Mouse (Mus musculus) MEL (cell line): ENCODE measurements around the gene Chchd4. TPM values are rescaled to one million over a fixed set of nuclear protein-coding genes. Genes with fewer than 3 reads are reported as not detected.
A peak's percentile ranks its signal among the peaks of the same experiment; 100 is the strongest.

Experiments used
- DNase-seq: peaks from one replicate; pipeline ENCODE4 v3.0.0; 2011; ENCODE audit warnings: low read depth, low spot score
- H3K27ac ChIP-seq: 2 replicates; pipeline ENCODE4 v1.5.1; 2012; ENCODE audit warnings: low read depth, mild to moderate bottlenecking, control low read depth, low read length, moderate library complexity; ENCODE audit not compliant: control insufficient read depth
- H3K27me3 ChIP-seq, 2 experiments: fragments of 150-350 bp in 1 of 2; sonication (generic) in 1 of 2; 2 replicates each; pipeline ENCODE4 v1.6.1; 2012; ENCODE audit warnings: low read length in 2 of 2, mild to moderate bottlenecking in 2 of 2, improper control_type of control experiment in 1 of 2, moderate library complexity in 1 of 2; ENCODE audit not compliant: insufficient read depth in 2 of 2, control insufficient read depth in 1 of 2
- H3K36me3 ChIP-seq, 2 experiments: 2 replicates each; pipeline ENCODE4 v1.6.1; 2012 to 2014; ENCODE audit warnings: low read length in 2 of 2, improper control_type of control experiment in 1 of 2, inconsistent platforms in 1 of 2, mild to moderate bottlenecking in 1 of 2; ENCODE audit not compliant: insufficient read depth in 2 of 2, control insufficient read depth in 1 of 2
- H3K4me1 ChIP-seq, 2 experiments: fragments of 150-350 bp in 1 of 2; sonication (generic) in 1 of 2; 2 replicates each; pipeline ENCODE4 v1.6.1; 2012; ENCODE audit warnings: low read length in 2 of 2, improper control_type of control experiment in 1 of 2, mild to moderate bottlenecking in 1 of 2; ENCODE audit not compliant: insufficient read depth in 2 of 2, control insufficient read depth in 1 of 2
- H3K4me3 ChIP-seq, 2 experiments: fragments of 150-350 bp in 1 of 2; sonication (generic) in 1 of 2; 2 replicates each; pipeline ENCODE4 v1.5.1; 2012; ENCODE audit warnings: low read depth in 2 of 2, low read length in 2 of 2, mild to moderate bottlenecking in 2 of 2, moderate library complexity in 2 of 2, control low read depth in 1 of 2, improper control_type of control experiment in 1 of 2; ENCODE audit not compliant: control insufficient read depth in 1 of 2, insufficient read depth in 1 of 2
- H3K79me2 ChIP-seq: 2 replicates; pipeline ENCODE4 v1.6.1; 2012; ENCODE audit warnings: mild to moderate bottlenecking, low read length, moderate library complexity; ENCODE audit not compliant: control insufficient read depth, poor library complexity, insufficient read depth
- H3K9ac ChIP-seq: 2 replicates; pipeline ENCODE4 v1.6.1; 2012; ENCODE audit warnings: low read depth, mild to moderate bottlenecking, control low read depth, low read length, moderate library complexity; ENCODE audit not compliant: control insufficient read depth, poor library complexity, severe bottlenecking
- H3K9me3 ChIP-seq: fragments of 150-350 bp; sonication (generic); replicated peaks from 2 replicates; pipeline ENCODE4 v1.6.1; 2012; ENCODE audit warnings: mild to moderate bottlenecking, low read length, improper control_type of control experiment, moderate library complexity; ENCODE audit not compliant: insufficient read depth
- CHD1 ChIP-seq: IDR thresholded peaks from 2 replicates; pipeline ENCODE4 v1.6.1; 2012; ENCODE audit warnings: low read depth, mild to moderate bottlenecking, inconsistent platforms, low read length, improper control_type of control experiment
- CHD2 ChIP-seq: IDR thresholded peaks from 2 replicates; pipeline ENCODE4 v1.6.1; 2011; ENCODE audit warnings: low read length, improper control_type of control experiment
- CTCF ChIP-seq, 3 experiments: IDR thresholded peaks in 2 of 3; conservative IDR thresholded peaks in 1 of 3; 2 replicates each; pipeline ENCODE4 v1.5.1; 2011 to 2012; ENCODE audit warnings: low read length in 3 of 3, low read depth in 2 of 3, mild to moderate bottlenecking in 2 of 3, improper control_type of control experiment in 1 of 3, inconsistent platforms in 1 of 3, mixed read lengths in 1 of 3, moderate library complexity in 1 of 3; ENCODE audit not compliant: control insufficient read depth in 1 of 3, insufficient read depth in 1 of 3, poor library complexity in 1 of 3, severe bottlenecking in 1 of 3
- ELF1 ChIP-seq: IDR thresholded peaks from 2 replicates; pipeline ENCODE4 v1.6.1; 2014; ENCODE audit warnings: low read depth, mild to moderate bottlenecking, inconsistent platforms, low read length, improper control_type of control experiment, moderate library complexity
- GABPA ChIP-seq: IDR thresholded peaks from 2 replicates; pipeline ENCODE4 v1.6.1; 2012; ENCODE audit warnings: low read depth, mild to moderate bottlenecking, inconsistent platforms, low read length, improper control_type of control experiment, moderate library complexity
- GATA1 ChIP-seq: IDR thresholded peaks from 2 replicates; pipeline ENCODE4 v1.6.1; 2011; ENCODE audit warnings: low read depth, low read length, improper control_type of control experiment
- HCFC1 ChIP-seq: IDR thresholded peaks from 2 replicates; pipeline ENCODE4 v1.6.1; 2012; ENCODE audit warnings: low read depth, mild to moderate bottlenecking, inconsistent platforms, low read length, improper control_type of control experiment, moderate library complexity
- JUND ChIP-seq: IDR thresholded peaks from 2 replicates; pipeline ENCODE4 v1.6.1; 2011; ENCODE audit warnings: low read depth, mild to moderate bottlenecking, improper control_type of control experiment, low read length
- KAT2A ChIP-seq: conservative IDR thresholded peaks from 2 replicates; pipeline ENCODE4 v1.6.1; 2012; ENCODE audit warnings: low read depth, low read length, improper control_type of control experiment, inconsistent platforms
- MAFK ChIP-seq: IDR thresholded peaks from 2 replicates; pipeline ENCODE4 v1.6.1; 2011; ENCODE audit warnings: low read depth, mild to moderate bottlenecking, low read length, improper control_type of control experiment, borderline replicate concordance
- MAZ ChIP-seq: IDR thresholded peaks from 2 replicates; pipeline ENCODE4 v1.6.1; 2012; ENCODE audit warnings: low read depth, mild to moderate bottlenecking, inconsistent platforms, low read length, improper control_type of control experiment
- MYB ChIP-seq: IDR thresholded peaks from 2 replicates; pipeline ENCODE4 v1.6.1; 2011; ENCODE audit warnings: mild to moderate bottlenecking, low read depth, low read length, improper control_type of control experiment
- MYC ChIP-seq: IDR thresholded peaks from 2 replicates; pipeline ENCODE4 v1.6.1; 2011; ENCODE audit warnings: low read depth, mild to moderate bottlenecking, low read length, improper control_type of control experiment, moderate library complexity
- NELFE ChIP-seq: IDR thresholded peaks from 2 replicates; pipeline ENCODE4 v1.6.1; 2011; ENCODE audit warnings: low read depth, low read length, improper control_type of control experiment
- NRF1 ChIP-seq: IDR thresholded peaks from 2 replicates; pipeline ENCODE4 v1.6.1; 2014; ENCODE audit warnings: low read depth, mild to moderate bottlenecking, inconsistent platforms, low read length, improper control_type of control experiment, moderate library complexity; ENCODE audit not compliant: poor library complexity, insufficient read depth, severe bottlenecking
- POLR2A ChIP-seq, 2 experiments: IDR thresholded peaks; 2 replicates each; pipeline ENCODE4 v1.6.1; 2011 to 2012; ENCODE audit warnings: low read length in 2 of 2, mild to moderate bottlenecking in 2 of 2, control low read depth in 1 of 2, improper control_type of control experiment in 1 of 2, low read depth in 1 of 2, moderate library complexity in 1 of 2; ENCODE audit not compliant: control insufficient read depth in 1 of 2, insufficient read depth in 1 of 2, poor library complexity in 1 of 2
- POLR2AphosphoS2 ChIP-seq: IDR thresholded peaks from 2 replicates; pipeline ENCODE4 v1.6.1; 2011; ENCODE audit warnings: low read length, improper control_type of control experiment
- POLR2AphosphoS5 ChIP-seq: IDR thresholded peaks from 2 replicates; pipeline ENCODE4 v1.6.1; 2012; ENCODE audit warnings: low read depth, borderline replicate concordance, mild to moderate bottlenecking, inconsistent platforms, low read length, moderate library complexity, mixed read lengths
- RAD21 ChIP-seq: IDR thresholded peaks from 2 replicates; pipeline ENCODE4 v1.6.1; 2011; ENCODE audit warnings: mild to moderate bottlenecking, low read depth, low read length, improper control_type of control experiment
- SIN3A ChIP-seq: IDR thresholded peaks from 2 replicates; pipeline ENCODE4 v1.6.1; 2012; ENCODE audit warnings: low read length, improper control_type of control experiment, inconsistent platforms
- SMC3 ChIP-seq: IDR thresholded peaks from 2 replicates; pipeline ENCODE4 v1.6.1; 2011; ENCODE audit warnings: low read depth, low read length, improper control_type of control experiment
- TBP ChIP-seq: IDR thresholded peaks from 2 replicates; pipeline ENCODE4 v1.8.0; 2011; ENCODE audit warnings: low read depth, low read length, improper control_type of control experiment
- TCF12 ChIP-seq: IDR thresholded peaks from 2 replicates; pipeline ENCODE4 v1.6.1; 2014; ENCODE audit warnings: low read depth, mild to moderate bottlenecking, inconsistent platforms, low read length, improper control_type of control experiment, moderate library complexity
- USF1 ChIP-seq: IDR thresholded peaks from 2 replicates; pipeline ENCODE4 v1.6.1; 2014; ENCODE audit warnings: low read depth, mild to moderate bottlenecking, inconsistent platforms, low read length, improper control_type of control experiment, moderate library complexity
- USF2 ChIP-seq, 2 experiments: IDR thresholded peaks; 2 replicates each; pipeline ENCODE4 v1.6.1; 2011 to 2012; ENCODE audit warnings: improper control_type of control experiment in 2 of 2, low read length in 2 of 2, borderline replicate concordance in 1 of 2, inconsistent platforms in 1 of 2, low read depth in 1 of 2, mild to moderate bottlenecking in 1 of 2; ENCODE audit not compliant: insufficient read depth in 1 of 2
- ZKSCAN1 ChIP-seq: IDR thresholded peaks from 2 replicates; pipeline ENCODE4 v1.6.1; 2012; ENCODE audit warnings: low read depth, mild to moderate bottlenecking, inconsistent platforms, low read length, improper control_type of control experiment, moderate library complexity
- ZNF384 ChIP-seq: IDR thresholded peaks from 2 replicates; pipeline ENCODE4 v1.6.1; 2012; ENCODE audit warnings: low read depth, mild to moderate bottlenecking, inconsistent platforms, low read length, improper control_type of control experiment
- polyA plus RNA-seq, 2 experiments: library from polyadenylated mRNA; stranded (reverse) in 1 of 2; unstranded in 1 of 2; fragments of >175 nt in 1 of 2; fragments of >200 nt in 1 of 2; gene quantifications; 2 replicates each; pipeline versions ENCODE4 v1.2.1 to v1.2.4; 2012; ENCODE audit warnings: low replicate concordance in 2 of 2, low read depth in 1 of 2; ENCODE audit not compliant: insufficient read length in 2 of 2, insufficient read depth in 1 of 2, missing spikeins in 1 of 2
- total RNA-seq: library from RNA; depleted of rRNA; stranded (reverse); fragments of 300-350 nt; gene quantifications from 2 replicates; pipeline ENCODE4 v1.2.3, GENCODE M21; 2012

Gene Chchd4
- total and polyA plus RNA-seq, 3 experiments = 38.5 to 54.8 TPM; not detected in 1

- TF ChIP-seq MAFK = no peak
- TF ChIP-seq ELF1 = peak; percentile 76
- peak; percentile 97 for TF ChIP-seq CHD2
- TF ChIP-seq USF1 = no peak
- no peak for TF ChIP-seq MYB
- no peak for TF ChIP-seq RAD21
- no peak for TF ChIP-seq ZNF384
- peak; percentile 82 for TF ChIP-seq SIN3A
- no peak for TF ChIP-seq ZKSCAN1
- peak; percentile 89 for TF ChIP-seq TBP
Observed at GRCm38 (mm10) chr6:91515545-91516449, 42.5 kb upstream of the Chchd4 start, which contains the start of the genes Xpc and Lsm3 (continued).

GRCm38 (mm10) chr6:91514737-91515362 lies 41.5 kb upstream of the Chchd4 start:
- no peaks in the 10 kb centered on the region for H3K9me3 ChIP-seq
- peak overlapping the region; percentile 68 for H3K9ac ChIP-seq
- peak overlapping the region; percentile 19 for H3K27ac ChIP-seq
- peaks cover 2 to 10% of the 10 kb centered on the region in 2 experiments; a peak in 3 of 4 replicates for H3K4me1 ChIP-seq
- H3K4me3 ChIP-seq = peak overlapping the region; percentile 59 to 66
- H3K27me3 ChIP-seq = no peaks in the 10 kb centered on the region
- DNase-seq = peak; percentile 73
- H3K36me3 ChIP-seq = peaks cover 10 to 24% of the 10 kb centered on the region in 2 experiments; a peak in 3 of 4 replicates
- H3K79me2 ChIP-seq = peaks cover 15% of the 10 kb centered on the region
- no peak for TF ChIP-seq SMC3
- TF ChIP-seq GATA1 = 0 out of 2 replicates have a peak, but pooled peaks have one; percentile 58

DNA sequence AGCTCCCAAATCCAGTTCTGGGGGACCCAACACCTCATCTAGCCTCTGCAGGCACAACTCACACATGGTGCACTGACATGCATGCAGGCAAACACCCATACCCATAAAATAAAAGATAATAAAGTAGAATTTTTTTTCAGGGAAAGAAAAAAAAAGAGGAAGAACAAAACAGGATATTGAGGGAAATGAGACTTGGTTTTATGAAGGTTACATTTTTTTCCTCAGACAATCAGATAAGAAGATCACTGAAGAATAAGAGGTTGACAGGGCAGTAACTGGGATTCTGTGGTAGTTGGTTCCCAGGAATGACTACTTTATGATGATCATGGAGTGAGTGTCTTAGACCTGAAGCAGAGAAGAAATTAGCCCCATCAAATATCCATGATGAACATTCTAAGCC lies 40.8 kb upstream of the Chchd4 start:
- peaks cover 7 to 24% of the 10 kb centered on the region in 2 experiments; a peak in 3 of 4 replicates for H3K36me3 ChIP-seq
- H3K4me3 ChIP-seq = no peak overlapping the region
- peak; percentile 29 for DNase-seq
- no peaks in the 10 kb centered on the region for H3K9me3 ChIP-seq
- H3K27ac ChIP-seq = no peak overlapping the region; the same call in 1 of the 2 replicates
- H3K4me1 ChIP-seq = peaks cover 2 to 10% of the 10 kb centered on the region in 2 experiments; a peak in 3 of 4 replicates
- no peaks in the 10 kb centered on the region for H3K27me3 ChIP-seq
- no peak overlapping the region for H3K9ac ChIP-seq
- H3K79me2 ChIP-seq = peaks cover 15% of the 10 kb centered on the region
- TF ChIP-seq GABPA (no peak), CTCF (IDR thresholded peaks at IDR 0.05 in 2 of 3, conservative IDR thresholded peaks at IDR 0.05 in 1 of 3; ENCODE audit: control insufficient read depth in 1 of 3, insufficient read depth in 1 of 3, low read depth in 2 of 3, low read length in 3 of 3, poor library complexity in 1 of 3, severe bottlenecking in 1 of 3) (no peak), MAZ (no peak), KAT2A (no peak), NELFE (no peak), ZNF384 (peak; percentile 93), POLR2AphosphoS2 (no peak), CHD2 (no peak), POLR2AphosphoS5 (no peak), CHD1 (no peak), POLR2A (IDR thresholded peaks at IDR 0.05; ENCODE audit: control insufficient read depth in 1 of 2, insufficient read depth in 1 of 2, low read depth in 1 of 2, low read length in 2 of 2, poor library complexity in 1 of 2) (no peak), NRF1 (no peak), JUND (no peak), MYC (no peak), USF2 (IDR thresholded peaks at IDR 0.05; ENCODE audit: borderline replicate concordance in 1 of 2, insufficient read depth in 1 of 2, low read depth in 1 of 2, low read length in 2 of 2) (no peak), GATA1 (peak; percentile 70), MAFK (no peak), TCF12 (no peak), HCFC1 (no peak)
